Mouse (Mus musculus) CH12.LX (cell line): Measurements from ENCODE around the gene Mboat1. TPM values are rescaled to one million over a fixed set of nuclear protein-coding genes. Genes with fewer than 3 reads are reported as not detected.

Experiments used
- DNase-seq: peaks from one replicate; pipeline ENCODE4 v3.0.0-alpha.2; 2013; ENCODE audit errors: extremely low read depth
- H3K27ac ChIP-seq: 2 replicates; pipeline ENCODE4 v1.5.1; 2012; ENCODE audit warnings: low read depth, mild to moderate bottlenecking, control low read depth, moderate library complexity; ENCODE audit not compliant: insufficient read depth
- H3K27me3 ChIP-seq: replicated peaks from 2 replicates; pipeline ENCODE3; 2012; ENCODE audit warnings: inconsistent platforms
- H3K36me3 ChIP-seq, 2 experiments: replicated peaks in 1 of 2; 2 replicates each; pipeline versions ENCODE3 to v1.6.1; 2012; ENCODE audit warnings: inconsistent platforms in 1 of 2, low read length in 1 of 2, mild to moderate bottlenecking in 1 of 2, mixed read lengths in 1 of 2, moderate library complexity in 1 of 2; ENCODE audit not compliant: control insufficient read depth in 1 of 2, insufficient read depth in 1 of 2
- H3K4me1 ChIP-seq, 2 experiments: 2 replicates each; pipeline ENCODE4 v1.6.1; 2012; ENCODE audit warnings: inconsistent platforms in 1 of 2, moderate library complexity in 1 of 2; ENCODE audit not compliant: insufficient read depth in 2 of 2, control insufficient read depth in 1 of 2
- H3K4me2 ChIP-seq: 2 replicates; pipeline ENCODE4 v1.6.1; 2012; ENCODE audit warnings: low read depth, mild to moderate bottlenecking, control low read depth; ENCODE audit not compliant: poor library complexity, insufficient read depth, severe bottlenecking
- H3K4me3 ChIP-seq, 3 experiments: fragments of 150-350 bp in 1 of 3; sonication (generic) in 1 of 3; replicated peaks in 1 of 3; 2 replicates each; pipeline versions ENCODE3 to v1.5.1; 2011 to 2012; ENCODE audit warnings: low read depth in 2 of 3, low read length in 2 of 3, mild to moderate bottlenecking in 2 of 3, moderate library complexity in 2 of 3, control low read depth in 1 of 3, improper control_type of control experiment in 1 of 3, inconsistent platforms in 1 of 3, mixed read lengths in 1 of 3; ENCODE audit not compliant: poor library complexity in 1 of 3
- H3K79me2 ChIP-seq: replicated peaks from 2 replicates; pipeline ENCODE4 v1.6.1; 2012; ENCODE audit warnings: mild to moderate bottlenecking, moderate library complexity; ENCODE audit not compliant: control insufficient read depth, poor library complexity, insufficient read depth, severe bottlenecking; ENCODE audit errors: extremely low read depth
- H3K9ac ChIP-seq: 2 replicates; pipeline ENCODE4 v1.6.1; 2012; ENCODE audit warnings: low read depth, mild to moderate bottlenecking, control low read depth, moderate library complexity; ENCODE audit not compliant: insufficient read depth
- H3K9me3 ChIP-seq: replicated peaks from 2 replicates; pipeline ENCODE3; 2012; ENCODE audit warnings: low read length, inconsistent platforms, mixed read lengths
- CHD1 ChIP-seq: IDR thresholded peaks from 2 replicates; pipeline ENCODE4 v1.6.1; 2012; ENCODE audit warnings: low read depth, low read length, improper control_type of control experiment, inconsistent platforms
- CHD2 ChIP-seq: IDR thresholded peaks from 2 replicates; pipeline ENCODE4 v1.6.1; 2011; ENCODE audit warnings: low read length, improper control_type of control experiment
- CTCF ChIP-seq, 2 experiments: IDR thresholded peaks in 1 of 2; conservative IDR thresholded peaks in 1 of 2; 2 replicates each; pipeline ENCODE4 v1.5.1; 2011 to 2012; ENCODE audit warnings: low read depth in 2 of 2, low read length in 2 of 2, improper control_type of control experiment in 1 of 2, inconsistent platforms in 1 of 2, mild to moderate bottlenecking in 1 of 2, moderate library complexity in 1 of 2
- EP300 ChIP-seq: IDR thresholded peaks from 2 replicates; pipeline ENCODE4 v1.6.1; 2011; ENCODE audit warnings: low read length, improper control_type of control experiment
- ETS1 ChIP-seq: conservative IDR thresholded peaks from 2 replicates; pipeline ENCODE4 v1.6.1; 2012; ENCODE audit warnings: low read depth, mild to moderate bottlenecking, inconsistent platforms, low read length, improper control_type of control experiment, moderate library complexity
- GABPA ChIP-seq: IDR thresholded peaks from 2 replicates; pipeline ENCODE4 v1.6.1; 2012; ENCODE audit warnings: low read depth, low read length, improper control_type of control experiment, inconsistent platforms; ENCODE audit not compliant: insufficient replicate concordance
- HCFC1 ChIP-seq: IDR thresholded peaks from 2 replicates; pipeline ENCODE4 v1.6.1; 2012; ENCODE audit warnings: low read depth, mild to moderate bottlenecking, inconsistent platforms, low read length, improper control_type of control experiment
- IRF4 ChIP-seq: IDR thresholded peaks from 2 replicates; pipeline ENCODE4 v1.6.1; 2014; ENCODE audit warnings: low read depth, mild to moderate bottlenecking, inconsistent platforms, low read length, improper control_type of control experiment
- JUN ChIP-seq: IDR thresholded peaks from 2 replicates; pipeline ENCODE4 v1.6.1; 2011; ENCODE audit warnings: low read depth, mild to moderate bottlenecking, low read length, improper control_type of control experiment, moderate library complexity; ENCODE audit not compliant: insufficient read depth
- JUND ChIP-seq: conservative IDR thresholded peaks from 2 replicates; pipeline ENCODE4 v1.6.1; 2011; ENCODE audit warnings: low read depth, low read length, improper control_type of control experiment
- MAX ChIP-seq: IDR thresholded peaks from 2 replicates; pipeline ENCODE4 v1.6.1; 2011; ENCODE audit warnings: low read length, improper control_type of control experiment
- MYC ChIP-seq: IDR thresholded peaks from 2 replicates; pipeline ENCODE4 v1.6.1; 2011; ENCODE audit warnings: low read depth, mild to moderate bottlenecking, improper control_type of control experiment, low read length
- NELFE ChIP-seq: IDR thresholded peaks from 2 replicates; pipeline ENCODE4 v1.6.1; 2011; ENCODE audit warnings: low read depth, low read length, improper control_type of control experiment
- NRF1 ChIP-seq: IDR thresholded peaks from 2 replicates; pipeline ENCODE4 v1.6.1; 2014; ENCODE audit warnings: low read depth, mild to moderate bottlenecking, inconsistent platforms, low read length, improper control_type of control experiment, moderate library complexity
- PAX5 ChIP-seq: IDR thresholded peaks from 2 replicates; pipeline ENCODE4 v1.6.1; 2012; ENCODE audit warnings: low read length, inconsistent platforms, mixed read lengths
- POLR2A ChIP-seq: IDR thresholded peaks from 2 replicates; pipeline ENCODE4 v1.6.1; 2011; ENCODE audit warnings: low read depth, mild to moderate bottlenecking, improper control_type of control experiment, low read length
- POLR2AphosphoS2 ChIP-seq: IDR thresholded peaks from 2 replicates; pipeline ENCODE4 v1.6.1; 2011; ENCODE audit warnings: low read depth, low read length, improper control_type of control experiment
- RCOR1 ChIP-seq: conservative IDR thresholded peaks from 2 replicates; pipeline ENCODE4 v1.6.1; 2012; ENCODE audit warnings: low read depth, mild to moderate bottlenecking, inconsistent platforms, low read length, improper control_type of control experiment
- SIN3A ChIP-seq: IDR thresholded peaks from 2 replicates; pipeline ENCODE4 v1.6.1; 2012; ENCODE audit warnings: low read length, improper control_type of control experiment, inconsistent platforms
- SMC3 ChIP-seq: IDR thresholded peaks from 2 replicates; pipeline ENCODE4 v1.6.1; 2011; ENCODE audit warnings: low read depth, low read length, improper control_type of control experiment
- TBP ChIP-seq: conservative IDR thresholded peaks from 2 replicates; pipeline ENCODE4 v1.6.1; 2011; ENCODE audit warnings: low read depth, low read length, improper control_type of control experiment
- TCF12 ChIP-seq: IDR thresholded peaks from 2 replicates; pipeline ENCODE4 v1.6.1; 2014; ENCODE audit warnings: low read depth, mild to moderate bottlenecking, inconsistent platforms, low read length, improper control_type of control experiment
- UBTF ChIP-seq: IDR thresholded peaks from 2 replicates; pipeline ENCODE4 v1.6.1; 2012; ENCODE audit warnings: low read depth, mild to moderate bottlenecking, inconsistent platforms, low read length, improper control_type of control experiment, moderate library complexity
- USF2 ChIP-seq: conservative IDR thresholded peaks from 2 replicates; pipeline ENCODE4 v1.6.1; 2011; ENCODE audit warnings: low read depth, low read length, improper control_type of control experiment
- ZKSCAN1 ChIP-seq: IDR thresholded peaks from 2 replicates; pipeline ENCODE4 v1.6.1; 2012; ENCODE audit warnings: low read depth, inconsistent platforms, low read length, improper control_type of control experiment, borderline replicate concordance
- ZNF384 ChIP-seq: IDR thresholded peaks from 2 replicates; pipeline ENCODE4 v1.6.1; 2012; ENCODE audit warnings: low read depth, low read length, improper control_type of control experiment, inconsistent platforms
- dilution Hi-C: fragments of 300-500 bp; cut with MboI; formaldehyde crosslinking; loops from 2 replicates; pipeline ENCODE4 v1.14.3; 2020; ENCODE audit warnings: low sequenced_read_pairs; ENCODE audit not compliant: extremely low pct_unique_long_range_greater_than_20kb, extremely low pct_ligation_motif_present
- in situ Hi-C: fragments of 300-500 bp; cut with MboI; formaldehyde crosslinking; loops from 3 replicates; pipeline ENCODE4 v1.14.3; 2019; ENCODE audit warnings: low sequenced_read_pairs, low pct_ligation_motif_present, low pct_unique_long_range_greater_than_20kb, mixed read lengths
- polyA plus RNA-seq: library from polyadenylated mRNA; unstranded; fragments of >175 nt; gene quantifications from 2 replicates; pipeline ENCODE4 v1.2.1, GENCODE M21; 2012; ENCODE audit warnings: low read depth; ENCODE audit not compliant: insufficient read length
- total RNA-seq, 2 experiments: library from RNA; depleted of rRNA; stranded (reverse); fragments of 300-350 nt in 1 of 2; fragments of >200 nt in 1 of 2; gene quantifications; 2 replicates each; pipeline ENCODE4 v1.2.3; 2012 to 2014

The Mboat1 gene
- total and polyA plus RNA-seq, 3 experiments = 0.53 to 3.3 (median 0.63) TPM

GRCm38 (mm10) chr13:30167499-30167898 is 31.2 kb downstream of the Mboat1 start:
- Histone ChIP-seq H3K36me3 (no peaks in the 10 kb centered on the region), H3K4me2 (no peak overlapping the region), H3K9me3 (peaks cover 3% of the 10 kb centered on the region), H3K4me3 (no peak overlapping the region), H3K27me3 (no peaks in the 10 kb centered on the region), H3K9ac (no peak overlapping the region), H3K4me1 (peaks cover 4 to 6% of the 10 kb centered on the region in 2 experiments; a peak in 3 of 4 replicates), H3K79me2 (no peaks in the 10 kb centered on the region), H3K27ac (no peak overlapping the region)
- dilution Hi-C loops (no loop called here), in situ Hi-C loops (no loop called here)
- TF ChIP-seq SIN3A (no peak), ETS1 (no peak)
- DNase-seq = no peak

- H3K36me3 ChIP-seq = no peaks in the 10 kb centered on the region
- dilution Hi-C loops = no loop called here
These were observed 32.5 kb downstream of the Mboat1 start for GRCm38 (mm10) chr13:30168803-30169202.

GRCm38 (mm10) chr13:30170061-30170460 is 33.8 kb downstream of the Mboat1 start:
- DNase-seq = peak; percentile 12
- Histone ChIP-seq H3K36me3 (no peaks in the 10 kb centered on the region), H3K27ac (no peak overlapping the region), H3K4me1 (peaks cover 4 to 6% of the 10 kb centered on the region in 2 experiments; a peak in 3 of 4 replicates), H3K27me3 (no peaks in the 10 kb centered on the region), H3K4me2 (peak overlapping the region; percentile 71), H3K9me3 (no peaks in the 10 kb centered on the region), H3K9ac (no peak overlapping the region), H3K4me3 (peak overlapping the region in 1 of 3 experiments; percentile 17), H3K79me2 (no peaks in the 10 kb centered on the region)
- in situ Hi-C loops (no loop called here), dilution Hi-C loops (no loop called here)
- no peak for TF ChIP-seq UBTF
- peak; percentile 90 for TF ChIP-seq JUND
- no peak for TF ChIP-seq ZKSCAN1
- peak; percentile 65; the same call in 1 of the 2 replicates for TF ChIP-seq MYC
- peak; percentile 75 for TF ChIP-seq ZNF384
- TF ChIP-seq GABPA = no peak
- TF ChIP-seq RCOR1 = peak; percentile 90
- no peak for TF ChIP-seq CTCF (conservative IDR thresholded peaks at IDR 0.05 in 1 of 2, IDR thresholded peaks at IDR 0.05 in 1 of 2; ENCODE audit: low read depth in 2 of 2, low read length in 2 of 2)
- TF ChIP-seq SMC3 = no peak
- TF ChIP-seq SIN3A = 0 out of 2 replicates have a peak, but pooled peaks have one; percentile 23
- TF ChIP-seq CHD1 = no peak
- no peak for TF ChIP-seq NRF1
- no peak for TF ChIP-seq PAX5
- peak; percentile 97 for TF ChIP-seq JUN
- no peak; the same call in 1 of the 2 replicates for TF ChIP-seq HCFC1
- TF ChIP-seq USF2 = no peak
- TF ChIP-seq POLR2AphosphoS2 = no peak
- peak; percentile 65; the same call in 1 of the 2 replicates for TF ChIP-seq TCF12
- peak; percentile 18; the same call in 1 of the 2 replicates for TF ChIP-seq MAX
- TF ChIP-seq POLR2A = no peak
- TF ChIP-seq EP300 = peak; percentile 94
- peak; percentile 46; the same call in 1 of the 2 replicates for TF ChIP-seq ETS1
- TF ChIP-seq NELFE = no peak
- no peak for TF ChIP-seq TBP
- TF ChIP-seq IRF4 = peak; percentile 96
- TF ChIP-seq CHD2 = peak; percentile 66

More at GRCm38 (mm10) chr13:30168803-30169202, 32.5 kb downstream of the Mboat1 start:
- TF ChIP-seq POLR2A = no peak
- in situ Hi-C loops = no loop called here
- no peak for DNase-seq
- Histone ChIP-seq H3K9me3 (no peaks in the 10 kb centered on the region), H3K4me2 (no peak overlapping the region), H3K27me3 (no peaks in the 10 kb centered on the region), H3K4me1 (peaks cover 4 to 6% of the 10 kb centered on the region in 2 experiments; a peak in 3 of 4 replicates), H3K4me3 (no peak overlapping the region), H3K9ac (no peak overlapping the region), H3K79me2 (no peaks in the 10 kb centered on the region), H3K27ac (no peak overlapping the region)
